Mouse (Mus musculus): ENCODE data around the gene Lsm14a. TPM values are rescaled to one million over a fixed set of nuclear protein-coding genes. Genes with fewer than 3 reads are reported as not detected.

Gene Lsm14a
- polyA plus RNA-seq, 1 experiment from 2014 or later, result 57.0 TPM

GRCm38 (mm10) chr7:34391711-34392110 is 1.4 kb downstream of the Lsm14a start:
- Histone ChIP-seq H3K27me3 (no peaks in the 10 kb centered on the region), H3K36me3 (no peaks in the 10 kb centered on the region), H3K27ac (replicated peaks) (no peak overlapping the region), H3K4me1 (replicated peaks) (peaks cover 31% of the 10 kb centered on the region), H3K9ac (no peak overlapping the region), H3K9me3 (no peaks in the 10 kb centered on the region), H3K4me2 (no peak overlapping the region), H3K4me3 (no peak overlapping the region)
- ATAC-seq (ENCODE audit: low FRiP score, low read depth), result no peak
- 81% methylated on average over 4 of the region's 4 CpGs for WGBS

DNA sequence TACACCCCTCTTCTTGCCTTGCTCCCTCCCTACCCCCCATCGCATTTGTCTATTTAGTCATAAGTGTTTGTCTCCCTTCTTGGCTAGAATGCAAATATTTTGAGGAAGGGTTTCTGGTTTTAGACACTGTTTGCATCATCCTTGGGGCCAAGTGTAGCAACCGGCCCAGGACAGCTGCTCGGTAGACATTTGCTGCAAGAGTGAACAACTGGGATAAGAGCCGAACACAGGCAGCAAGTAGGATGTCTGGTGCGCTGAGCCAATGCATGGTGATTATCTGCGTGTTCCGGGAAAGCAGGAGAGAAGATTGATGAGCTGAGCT is 2.3 kb downstream of the Lsm14a start:
- Histone ChIP-seq H3K4me3 (peak overlapping the region; percentile 84), H3K4me1 (replicated peaks) (peaks cover 37% of the 10 kb centered on the region), H3K9ac (peak overlapping the region; percentile 92), H3K27ac (replicated peaks) (peak overlapping the region; percentile 98; the same call in 1 of the 2 replicates), H3K4me2 (peak overlapping the region; percentile 87), H3K9me3 (no peaks in the 10 kb centered on the region), H3K36me3 (no peaks in the 10 kb centered on the region), H3K27me3 (no peaks in the 10 kb centered on the region)
- no peak for ATAC-seq (ENCODE audit: low FRiP score, low read depth)
- 56% methylated on average over 7 of the region's 7 CpGs for WGBS

DNA sequence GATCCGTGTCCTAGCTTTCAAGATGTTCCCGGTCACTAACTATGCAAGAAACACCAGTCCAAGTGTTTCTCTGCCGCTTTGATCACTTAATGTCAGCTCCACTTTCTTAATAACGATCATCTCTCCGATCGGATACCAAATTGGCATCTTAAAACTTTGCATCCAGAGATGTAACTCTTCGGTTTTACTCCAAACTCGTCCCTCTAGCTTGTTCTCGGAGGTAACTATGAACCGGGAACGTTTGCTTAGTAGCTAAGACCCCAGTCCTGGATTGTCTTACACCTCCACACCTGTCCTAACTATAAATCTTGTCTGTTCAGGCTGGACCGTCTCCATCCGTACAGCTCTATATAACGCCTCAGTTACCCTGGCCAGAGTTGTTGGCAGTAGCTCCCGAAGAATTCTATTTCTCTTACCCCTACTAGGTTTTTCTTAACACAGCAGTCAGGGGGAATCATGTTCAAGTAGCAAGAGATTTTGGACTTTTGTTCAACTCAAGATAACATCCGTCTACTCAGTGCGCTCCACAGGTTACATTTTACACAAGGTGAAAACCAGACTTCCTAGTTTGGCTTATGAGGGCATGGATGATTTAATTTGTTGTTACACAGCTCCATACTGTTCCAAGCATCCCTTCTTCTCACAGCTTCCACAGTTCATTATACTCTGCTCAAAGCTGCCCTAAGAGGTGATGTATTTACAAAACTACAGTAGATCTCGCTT is 2.8 kb downstream of the Lsm14a start:
- H3K27ac ChIP-seq (replicated peaks), result peak overlapping the region; percentile 98
- WGBS, result 12% methylated on average over 18 of the region's 18 CpGs
- ATAC-seq (ENCODE audit: low FRiP score, low read depth), result no peak
- H3K9ac ChIP-seq, result peak overlapping the region; percentile 92
- H3K36me3 ChIP-seq, result no peaks in the 10 kb centered on the region
- no peaks in the 10 kb centered on the region for H3K9me3 ChIP-seq
- H3K4me1 ChIP-seq (replicated peaks), result peaks cover 40% of the 10 kb centered on the region
- H3K27me3 ChIP-seq, result no peaks in the 10 kb centered on the region
- peak overlapping the region; percentile 87 for H3K4me2 ChIP-seq
- peak overlapping the region; percentile 84 for H3K4me3 ChIP-seq

- H3K4me2 ChIP-seq, result peak overlapping the region; percentile 87
- under 1% methylated on average over 88 of the region's 100 CpGs for whole genome bisulfite sequencing
- H3K4me3 ChIP-seq, result peak overlapping the region; percentile 84
- peak overlapping the region; percentile 98 for H3K27ac ChIP-seq (replicated peaks)
- peak overlapping the region; percentile 92 for H3K9ac ChIP-seq
- H3K27me3 ChIP-seq, result no peaks in the 10 kb centered on the region
- H3K4me1 ChIP-seq (replicated peaks), result peaks cover 41% of the 10 kb centered on the region
- no peaks in the 10 kb centered on the region for H3K9me3 ChIP-seq
- ATAC-seq (ENCODE audit: low FRiP score, low read depth), result peak; percentile 95
- H3K36me3 ChIP-seq, result no peaks in the 10 kb centered on the region
Measured at GRCm38 (mm10) chr7:34389277-34390085, 3.6 kb downstream of the Lsm14a start.

DNA sequence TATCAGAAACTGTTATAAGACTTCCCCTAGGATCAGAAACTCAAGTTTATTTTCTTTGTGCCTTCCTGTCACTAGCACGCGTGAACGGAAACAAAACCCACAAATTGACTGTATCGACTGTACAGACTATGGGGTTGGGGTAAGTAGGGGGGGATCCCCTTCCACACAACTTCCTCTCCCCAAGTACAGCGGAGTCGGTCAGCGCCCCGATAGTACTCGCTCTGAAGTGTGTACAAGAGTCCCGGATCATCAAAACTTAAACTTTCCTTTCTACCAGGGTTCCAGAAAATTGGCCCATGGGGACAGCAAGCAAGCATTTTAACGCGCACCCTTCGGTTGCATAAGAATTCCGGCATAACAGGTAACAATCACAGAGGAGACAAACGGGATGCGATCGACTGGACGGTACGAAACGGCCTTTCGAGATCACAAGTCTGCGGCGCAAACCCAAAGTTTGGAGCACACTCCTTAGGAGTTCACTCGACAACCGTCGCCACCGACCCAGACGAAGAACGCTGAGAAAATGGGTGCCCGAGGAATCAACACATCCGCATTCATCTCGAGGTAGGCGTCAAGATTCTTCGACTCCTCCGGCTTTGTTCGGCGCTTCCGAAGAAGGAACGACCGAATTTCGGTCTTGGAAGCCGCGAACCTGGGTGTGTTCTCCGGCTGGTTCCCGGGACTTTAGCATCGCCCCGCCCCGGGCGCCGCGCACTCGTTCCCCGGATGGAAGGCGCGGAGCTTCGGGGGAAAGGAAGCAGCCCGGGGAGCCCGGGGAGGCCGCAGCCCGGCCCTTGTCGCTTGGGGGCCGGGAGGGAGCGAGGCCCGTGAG is 4.5 kb downstream of the Lsm14a start:
- peak overlapping the region; percentile 87 for H3K4me2 ChIP-seq
- H3K4me3 ChIP-seq, result peak overlapping the region; percentile 84
- H3K9me3 ChIP-seq, result no peaks in the 10 kb centered on the region
- H3K4me1 ChIP-seq (replicated peaks), result peaks cover 44% of the 10 kb centered on the region
- H3K27ac ChIP-seq (replicated peaks), result peak overlapping the region; percentile 98
- peak overlapping the region; percentile 92 for H3K9ac ChIP-seq
- no peak; the same call in 1 of the 2 replicates for ATAC-seq (ENCODE audit: low FRiP score, low read depth)
- no peaks in the 10 kb centered on the region for H3K36me3 ChIP-seq
- H3K27me3 ChIP-seq, result no peaks in the 10 kb centered on the region
- WGBS, result under 1% methylated on average over 64 of the region's 64 CpGs

DNA sequence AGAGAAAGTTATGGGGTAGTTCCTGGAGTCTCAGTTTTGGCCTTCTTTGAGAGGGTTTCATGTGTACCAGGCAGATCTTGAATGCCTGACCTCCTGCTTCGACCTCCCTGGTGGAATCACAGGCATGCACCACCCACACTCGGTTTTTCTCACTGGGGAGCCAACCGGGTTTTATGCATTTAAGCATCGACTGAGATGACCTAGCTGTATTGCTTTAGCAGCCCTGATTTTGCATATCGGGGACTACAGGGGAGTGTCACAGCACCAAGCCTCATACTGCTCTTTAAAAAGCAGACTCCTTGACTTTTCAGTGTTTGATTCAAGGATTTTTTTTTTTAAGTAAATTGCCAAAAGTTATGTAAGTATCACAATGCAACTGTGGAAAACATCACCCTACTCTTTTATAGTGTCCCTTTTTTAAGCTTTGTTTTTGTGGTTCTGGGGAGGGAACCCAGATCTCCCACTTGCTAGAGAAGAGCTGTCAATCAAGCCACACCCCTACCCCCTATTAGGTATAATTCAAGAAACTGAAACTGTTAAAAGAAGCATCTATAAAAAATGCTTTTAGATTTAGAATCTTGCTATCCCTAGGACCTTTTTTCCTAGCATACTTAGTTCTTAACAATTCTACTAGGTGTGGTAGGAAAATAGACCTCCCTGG is 5.2 kb downstream of the Lsm14a start:
- ATAC-seq (ENCODE audit: low FRiP score, low read depth), result no peak
- H3K9me3 ChIP-seq, result no peaks in the 10 kb centered on the region
- no peak overlapping the region for H3K27ac ChIP-seq (replicated peaks)
- H3K4me2 ChIP-seq, result peak overlapping the region; percentile 87
- peaks cover 47% of the 10 kb centered on the region for H3K4me1 ChIP-seq (replicated peaks)
- WGBS, result 3% methylated on average over 5 of the region's 5 CpGs
- peak overlapping the region; percentile 92 for H3K9ac ChIP-seq
- H3K27me3 ChIP-seq, result no peaks in the 10 kb centered on the region
- peak overlapping the region; percentile 84 for H3K4me3 ChIP-seq
- no peaks in the 10 kb centered on the region for H3K36me3 ChIP-seq

DNA sequence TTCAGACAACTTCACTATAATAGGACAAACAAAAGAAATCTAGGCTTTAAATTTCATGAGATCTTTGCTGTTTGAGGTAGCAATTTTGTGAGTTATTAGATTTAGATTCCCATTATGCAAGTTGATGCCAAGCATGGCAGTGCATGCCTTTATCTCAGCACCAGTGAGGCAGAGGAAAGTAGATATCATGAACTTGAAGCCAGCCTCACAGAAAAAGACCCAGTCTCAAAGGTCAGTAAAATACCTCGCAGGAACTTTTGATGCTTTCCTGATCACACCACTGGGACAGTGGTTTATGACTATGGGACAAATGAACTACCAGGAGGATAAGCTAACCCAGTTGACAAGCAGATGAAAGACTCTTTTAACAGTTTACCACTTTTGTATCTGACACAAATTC is 10.3 kb downstream of the Lsm14a start:
- H3K27me3 ChIP-seq, result no peaks in the 10 kb centered on the region

DNA sequence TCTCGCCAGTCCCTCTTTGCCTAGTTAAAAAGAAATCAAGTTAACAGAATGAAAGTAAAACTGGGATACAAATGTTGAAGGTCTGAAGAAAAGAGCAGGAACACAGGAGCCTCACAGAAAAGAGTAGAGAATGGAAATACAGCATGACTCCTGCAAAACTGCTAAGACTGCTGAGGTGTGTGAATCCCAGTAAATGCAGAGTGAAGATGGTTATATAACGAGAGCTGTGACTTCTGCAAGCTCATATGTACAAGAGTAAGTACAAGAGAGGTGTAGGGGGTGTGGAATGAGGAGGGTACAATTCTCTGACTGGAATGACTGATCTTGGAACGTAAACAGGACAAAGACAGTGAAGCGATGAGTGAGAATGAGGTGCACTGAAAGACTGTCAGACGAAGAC is 11.4 kb downstream of the Lsm14a start:
- H3K4me1 ChIP-seq (replicated peaks), result peaks cover 21% of the 10 kb centered on the region
- H3K9me3 ChIP-seq, result no peaks in the 10 kb centered on the region
- no peak overlapping the region for H3K27ac ChIP-seq (replicated peaks)
- no peaks in the 10 kb centered on the region for H3K36me3 ChIP-seq
- no peak for ATAC-seq (ENCODE audit: low FRiP score, low read depth)
- H3K4me2 ChIP-seq, result no peak overlapping the region
- no peak overlapping the region for H3K4me3 ChIP-seq
- H3K27me3 ChIP-seq, result no peaks in the 10 kb centered on the region
- WGBS, result 87% methylated on average over 5 of the region's 5 CpGs
- H3K9ac ChIP-seq, result no peak overlapping the region

More for the DNA sequence above, 10.3 kb downstream of the Lsm14a start:
- 86% methylated on average over 1 of the region's 1 CpGs for WGBS
- no peak overlapping the region for H3K9ac ChIP-seq
- ATAC-seq (ENCODE audit: low FRiP score, low read depth), result no peak
- no peak overlapping the region for H3K27ac ChIP-seq (replicated peaks)
- H3K4me3 ChIP-seq, result no peak overlapping the region
- peaks cover 32% of the 10 kb centered on the region for H3K4me1 ChIP-seq (replicated peaks)
- H3K9me3 ChIP-seq, result no peaks in the 10 kb centered on the region
- no peaks in the 10 kb centered on the region for H3K36me3 ChIP-seq
- H3K4me2 ChIP-seq, result no peak overlapping the region

DNA sequence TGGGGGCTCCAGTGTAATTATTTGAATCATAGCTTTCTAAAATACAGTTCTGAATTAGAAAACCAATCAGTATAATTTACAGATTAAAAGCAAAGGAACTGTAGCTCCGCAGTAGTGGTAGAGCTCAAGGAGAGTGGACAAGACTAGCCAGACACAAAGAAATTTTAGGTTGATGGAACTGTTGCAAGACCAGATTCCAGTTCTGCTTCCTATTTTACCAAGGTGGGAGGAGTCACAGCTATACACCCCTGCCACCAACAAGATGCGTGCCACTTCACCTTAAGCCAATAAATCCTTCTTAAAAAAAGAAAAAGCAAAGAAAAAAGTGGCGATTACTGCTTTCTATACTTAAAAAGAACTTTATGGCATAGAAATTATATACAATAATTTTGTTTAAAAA is 12.8 kb downstream of the Lsm14a start:
- Histone ChIP-seq H3K27ac (replicated peaks) (no peak overlapping the region), H3K9me3 (no peaks in the 10 kb centered on the region), H3K4me3 (no peak overlapping the region), H3K27me3 (no peaks in the 10 kb centered on the region), H3K4me1 (replicated peaks) (peaks cover 12% of the 10 kb centered on the region; the same call in 1 of the 2 replicates), H3K4me2 (no peak overlapping the region), H3K9ac (no peak overlapping the region), H3K36me3 (no peaks in the 10 kb centered on the region)
- 94% methylated on average over 3 of the region's 3 CpGs for WGBS
- no peak for ATAC-seq (ENCODE audit: low FRiP score, low read depth)

GRCm38 (mm10) chr7:34373906-34374305 is 19.2 kb downstream of the Lsm14a start:
- Histone ChIP-seq H3K9me3 (no peaks in the 10 kb centered on the region), H3K27me3 (no peaks in the 10 kb centered on the region), H3K27ac (replicated peaks) (no peak overlapping the region), H3K9ac (no peak overlapping the region), H3K4me3 (no peak overlapping the region), H3K36me3 (peaks cover 44% of the 10 kb centered on the region), H3K4me1 (replicated peaks) (no peaks in the 10 kb centered on the region), H3K4me2 (no peak overlapping the region)
- ATAC-seq (ENCODE audit: low FRiP score, low read depth), result no peak
- WGBS, result 84% methylated on average over 1 of the region's 1 CpGs

DNA sequence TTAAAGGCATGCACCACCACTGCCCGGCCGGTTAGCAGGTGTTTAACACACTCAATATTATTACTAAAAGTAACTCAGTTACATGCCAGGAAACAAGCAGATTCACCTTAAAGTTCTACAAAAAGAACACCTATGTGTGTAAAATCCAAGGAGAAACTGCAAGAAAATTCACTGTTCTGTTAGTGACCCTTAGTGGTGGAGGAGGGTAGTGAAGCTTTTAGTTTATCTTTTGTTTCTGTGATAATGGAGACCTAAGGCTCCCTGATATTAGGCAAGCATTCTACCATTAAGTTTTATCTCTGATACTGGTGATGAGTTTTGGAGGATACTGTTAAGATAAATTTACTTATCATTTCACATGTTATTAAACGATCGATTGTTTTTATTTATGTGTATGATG is 37.5 kb downstream of the Lsm14a start:
- Histone ChIP-seq H3K9me3 (no peaks in the 10 kb centered on the region), H3K27ac (replicated peaks) (no peak overlapping the region), H3K4me1 (replicated peaks) (no peaks in the 10 kb centered on the region), H3K9ac (no peak overlapping the region), H3K27me3 (no peaks in the 10 kb centered on the region), H3K36me3 (peaks cover 45% of the 10 kb centered on the region), H3K4me2 (no peak overlapping the region), H3K4me3 (no peak overlapping the region)
- no peak for ATAC-seq (ENCODE audit: low FRiP score, low read depth)
- 100% methylated on average over 4 of the region's 4 CpGs for whole genome bisulfite sequencing

All from hindbrain, embryonic 15.5 days (tissue).